ENCODE assay signal across 10 mouse cellular contexts in genomic region chr11:21082711-21083110, GRCm38 (mm10). TPM values are rescaled to one million over a fixed set of nuclear protein-coding genes. Genes with fewer than 3 reads are reported as not detected.
DNase-seq lines count a peak whose midpoint lies in the region; ATAC-seq and TF ChIP-seq lines count a peak whose summit lies in the region.
"Had no signal": no experiment of that assay in that cellular context is flagged by ENCODE, and none has a peak within 500 bp of the region (broad histone marks: within the 10 kb centered on the region; RNA-seq: fewer than 3 reads in every experiment).

No protein-coding gene starts in this region.

- peak overlapping the region; percentile 0; the same call in 1 of the 2 replicates for H3K4me2 ChIP-seq in liver, postnatal 0 days (ENCODE audit: low read depth, low read length)
- H3K4me2 ChIP-seq in forebrain, postnatal 0 days (ENCODE audit: low read depth): no peak overlapping the region
- H3K4me2 ChIP-seq: hindbrain, embryonic 12.5 days had no signal

- 0 out of 2 replicates have a peak, but pooled peaks have one; percentile 17 for TF ChIP-seq EP300 in liver, postnatal 0 days (IDR thresholded peaks at IDR 0.05; ENCODE audit: low read depth)

- 30% methylated on average over 2 of the region's 2 CpGs for WGBS in liver, postnatal 0 days (ENCODE audit: insufficient replicate concordance)
- 56% methylated on average over 2 of the region's 2 CpGs for WGBS in forebrain, postnatal 0 days

- H3K36me3 ChIP-seq in liver, postnatal 0 days (replicated peaks; ENCODE audit: insufficient read depth, low read length): no peaks in the 10 kb centered on the region
- H3K36me3 ChIP-seq in forebrain, postnatal 0 days (ENCODE audit: insufficient read depth): no peaks in the 10 kb centered on the region
- H3K36me3 ChIP-seq: hindbrain, embryonic 12.5 days had no signal

- peak; percentile 64 for ATAC-seq in liver, postnatal 0 days
- no peak for ATAC-seq in forebrain, postnatal 0 days

- no peak for TF ChIP-seq CTCF in liver, postnatal 0 days (IDR thresholded peaks at IDR 0.05; ENCODE audit: low read depth)
- no peak for TF ChIP-seq CTCF in forebrain, postnatal 0 days (IDR thresholded peaks at IDR 0.05; ENCODE audit: low read depth)

- no peaks in the 10 kb centered on the region for H3K9me3 ChIP-seq in liver, postnatal 0 days (ENCODE audit: low read length)
- H3K9me3 ChIP-seq in forebrain, postnatal 0 days (ENCODE audit: low read length): no peaks in the 10 kb centered on the region
- H3K9me3 ChIP-seq: hindbrain, embryonic 12.5 days had no signal

- DNase-seq in 3T3-L1 (ENCODE audit: low read depth, low spot score) (peak; percentile 91), A20 (ENCODE audit: low read depth, low spot score) (peak; percentile 43)
- peak; percentile 41 to 59 for DNase-seq in heart, adult 9 months (ENCODE audit: low spot score in 2 of 2)
- peak; percentile 33 for DNase-seq in liver, postnatal 0 days
- DNase-seq in retina, embryonic 14.5 days (ENCODE audit: low spot score): no peak
- no peak for DNase-seq in forebrain, postnatal 0 days
- no peak for DNase-seq in cerebellum, postnatal 25 days
- DNase-seq: adrenal gland, postnatal 25 days; right cerebral cortex, postnatal 4 days had no signal

- H3K9ac ChIP-seq in liver, postnatal 0 days (replicated peaks): no peak overlapping the region
- no peak overlapping the region for H3K9ac ChIP-seq in forebrain, postnatal 0 days
- H3K9ac ChIP-seq: hindbrain, embryonic 12.5 days had no signal

- H3K4me1 ChIP-seq in liver, postnatal 0 days (ENCODE audit: insufficient read depth): peaks cover 8% of the 10 kb centered on the region
- no peaks in the 10 kb centered on the region for H3K4me1 ChIP-seq in forebrain, postnatal 0 days (ENCODE audit: insufficient read depth)
- H3K4me1 ChIP-seq: hindbrain, embryonic 12.5 days had no signal

- no peaks in the 10 kb centered on the region for H3K27me3 ChIP-seq in liver, postnatal 0 days (ENCODE audit: insufficient read depth, low read length)
- no peaks in the 10 kb centered on the region for H3K27me3 ChIP-seq in forebrain, postnatal 0 days (ENCODE audit: insufficient read depth, low read length)
- H3K27me3 ChIP-seq: hindbrain, embryonic 12.5 days had no signal

- H3K27ac ChIP-seq in liver, postnatal 0 days (ENCODE audit: low read depth): no peak overlapping the region
- no peak overlapping the region for H3K27ac ChIP-seq in forebrain, postnatal 0 days (ENCODE audit: low read depth, low read length)
- H3K27ac ChIP-seq: hindbrain, embryonic 12.5 days had no signal

- no peak overlapping the region for H3K4me3 ChIP-seq in liver, postnatal 0 days (ENCODE audit: low read depth, low read length)
- H3K4me3 ChIP-seq in forebrain, postnatal 0 days (ENCODE audit: low read depth, low read length): no peak overlapping the region
- H3K4me3 ChIP-seq: hindbrain, embryonic 12.5 days had no signal

RNA-seq across cellular contexts. Expression of gene Peli1, which starts 8.4 kb away (rescaled TPM):
- polyA plus RNA-seq in liver, postnatal 0 days (2015; fragmentation: Nextera tagmentation; extraction: Ambion mirVana): 9.8 and 10.5 TPM in 2 replicates
- total RNA-seq in forebrain, postnatal 0 days (2014; rRNA removed): 50.1 and 52.8 TPM in 2 replicates
- 56.3 and 58.0 TPM in 2 replicates for polyA plus RNA-seq in forebrain, postnatal 0 days (2015; fragmentation: Nextera tagmentation; extraction: Ambion mirVana)

Comparison
In these comparisons a context has a peak if more than half of its experiments do, and no peak if none do; other contexts are left out.
1. DNase-seq: peak in 3T3-L1 (single experiment), A20 (single experiment), heart, adult 9 months (2 of 2) and liver, postnatal 0 days (single experiment); none in retina, embryonic 14.5 days (single experiment), forebrain, postnatal 0 days (single experiment) and cerebellum, postnatal 25 days (0 of 2).